Mouse (Mus musculus) embryonic fibroblast, embryonic 13.5 days (primary cell): ENCODE results near the gene Mtap.

Source experiments
- CTCF ChIP-seq: IDR thresholded peaks from 2 replicates; pipeline ENCODE4 v1.5.1; 2011; ENCODE audit warnings: mild to moderate bottlenecking, control low read depth, low read length, moderate library complexity, borderline replicate concordance; ENCODE audit not compliant: insufficient read depth
- POLR2A ChIP-seq: IDR thresholded peaks from 2 replicates; pipeline ENCODE4 v1.6.1; 2011; ENCODE audit warnings: low read depth, mild to moderate bottlenecking, control low read depth, low read length, moderate library complexity

- no peak for TF ChIP-seq POLR2A
- TF ChIP-seq CTCF = no peak
These were observed 58.6 kb downstream of the Mtap start for GRCm38 (mm10) chr4:89195481-89195880.
